Mouse (Mus musculus) right cerebral cortex, postnatal 25 days (tissue): ENCODE results near the gene Them7.

Experiments
- DNase-seq: peaks from one replicate; pipeline ENCODE4 v3.0.0; 2022

The Them7 gene

GRCm38 (mm10) chr2:105311991-105312390, 87.9 kb downstream of the Them7 start:
- no peak for DNase-seq

DNA sequence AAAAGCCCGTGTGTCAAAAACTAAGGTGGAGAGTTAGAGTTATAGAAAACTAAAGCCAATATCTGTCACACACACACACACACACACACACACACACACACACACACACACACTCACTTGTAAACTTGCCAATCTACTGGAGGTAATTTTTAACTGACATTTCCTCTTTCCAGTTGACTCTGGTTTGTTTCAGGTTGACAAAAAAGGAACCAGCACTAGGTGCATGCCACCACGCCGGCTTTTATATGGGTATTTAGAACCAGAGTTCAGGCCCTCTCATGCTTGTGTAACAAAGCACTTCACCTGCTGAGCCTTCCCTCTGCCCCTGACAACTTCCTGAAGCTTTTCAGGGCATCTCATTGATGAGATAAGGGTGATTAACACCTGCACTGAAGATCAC, 89.0 kb downstream of the Them7 start:
- DNase-seq = no peak

DNA sequence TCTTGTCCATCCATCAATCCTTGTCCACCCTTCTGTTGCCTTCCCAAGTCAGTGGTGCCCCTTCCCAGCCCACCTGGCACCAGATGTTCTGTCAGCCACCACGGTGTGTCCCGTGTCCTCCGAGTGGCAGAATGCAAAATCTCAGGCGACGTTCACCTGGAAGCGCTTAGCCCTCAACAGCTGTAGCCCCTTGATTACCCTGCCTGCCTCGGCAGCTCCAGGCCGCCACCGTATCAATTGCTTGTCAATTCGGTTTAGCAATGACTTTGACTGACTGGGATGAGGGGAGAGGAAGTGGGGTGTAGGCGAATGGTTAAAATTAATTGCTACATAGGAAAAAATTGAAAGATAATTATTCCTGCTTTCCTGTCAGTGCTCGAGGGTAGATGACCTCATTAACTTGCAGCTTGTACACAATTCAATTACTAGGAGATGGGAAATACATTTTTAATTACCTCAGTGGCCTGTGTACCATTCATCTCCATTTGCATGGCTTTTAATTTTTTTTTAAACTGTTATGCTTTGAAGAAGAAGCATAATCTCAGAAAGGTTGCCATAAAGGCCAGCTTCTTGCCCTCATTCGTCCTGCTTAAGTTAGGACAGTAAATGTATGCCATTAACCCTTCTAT, 93.5 kb downstream of the Them7 start:
- DNase-seq = no peak

DNA sequence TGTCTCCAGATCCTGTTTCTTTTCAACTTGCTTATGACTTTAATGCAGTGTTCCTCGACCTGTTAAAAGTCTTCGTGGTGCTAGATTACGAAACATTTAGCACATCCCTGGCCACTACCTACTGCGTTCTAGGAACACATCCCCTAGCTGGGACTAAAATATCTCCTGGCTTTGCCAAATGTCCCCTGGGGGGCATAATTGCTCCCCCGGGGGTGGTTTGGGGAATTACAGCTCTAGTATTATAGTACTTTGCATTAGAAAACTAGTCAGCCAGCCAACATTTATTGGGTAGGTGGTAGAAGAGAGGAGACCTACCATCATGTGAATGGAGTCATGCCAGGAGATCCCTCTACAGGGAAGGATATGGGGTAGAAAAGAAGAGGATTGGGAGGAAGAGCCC, 101.9 kb downstream of the Them7 start:
- DNase-seq = no peak

GRCm38 (mm10) chr2:105330024-105330423, 105.9 kb downstream of the Them7 start:
- no peak for DNase-seq

- no peak for DNase-seq
Observed at GRCm38 (mm10) chr2:105333107-105333506, 109.0 kb downstream of the Them7 start.

DNA sequence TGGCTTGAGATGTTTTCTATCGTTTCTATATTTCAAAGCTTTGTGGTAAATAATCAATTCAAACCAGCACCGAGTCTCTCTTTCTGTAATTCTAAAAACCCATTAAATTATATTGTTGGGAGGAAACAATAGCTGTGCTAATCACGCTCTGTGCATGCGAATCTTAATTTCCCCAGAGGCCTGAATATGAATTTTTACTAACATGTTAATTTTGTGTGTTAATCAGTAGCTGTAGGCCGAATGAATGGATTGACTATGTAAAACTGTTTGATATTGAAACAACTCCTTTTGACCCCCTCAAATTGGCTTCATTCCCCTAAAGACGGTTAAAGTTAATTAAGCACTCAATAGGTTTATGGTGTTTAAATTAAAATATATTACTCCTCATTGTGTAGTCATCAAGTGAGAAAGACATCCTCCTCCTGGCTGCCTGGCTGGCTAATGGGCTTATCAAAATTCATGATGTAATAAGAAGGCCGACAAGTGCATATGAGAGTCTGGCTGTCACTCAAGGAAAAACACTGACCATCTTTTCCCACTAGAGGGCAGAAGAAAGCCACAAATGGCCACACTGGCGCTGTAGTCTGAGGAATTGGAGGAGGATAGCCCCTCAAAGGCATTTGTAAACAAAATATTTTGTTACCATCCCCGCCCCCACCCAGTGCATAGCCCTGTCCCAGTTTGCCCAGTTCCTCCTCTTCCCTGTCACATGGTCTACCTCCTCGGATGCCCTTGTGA, 110.0 kb downstream of the Them7 start:
- peak; percentile 13 for DNase-seq

DNA sequence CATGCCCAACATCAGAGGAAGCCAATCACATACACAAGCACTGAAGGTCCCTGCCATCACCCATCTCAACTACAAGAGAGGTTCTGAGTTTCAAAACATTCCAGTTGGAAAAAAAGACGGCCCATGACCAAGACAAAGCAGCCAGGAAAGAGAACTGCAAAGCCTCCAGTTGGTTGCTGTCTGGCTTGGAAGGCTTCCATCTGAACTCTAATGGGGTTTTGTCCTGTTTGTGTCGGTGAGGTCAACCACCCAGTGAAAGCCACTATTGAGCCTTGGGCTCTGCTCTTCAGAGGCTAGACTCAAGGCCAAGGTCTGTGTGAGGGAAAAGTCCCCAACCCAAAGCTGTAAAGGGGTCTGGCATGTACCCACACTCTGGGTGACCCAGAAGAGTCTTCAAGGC, 111.5 kb downstream of the Them7 start:
- no peak for DNase-seq

- DNase-seq = no peak
Observed at GRCm38 (mm10) chr2:105336314-105337027, 112.4 kb downstream of the Them7 start.

GRCm38 (mm10) chr2:105337171-105337875, 113.2 kb downstream of the Them7 start:
- DNase-seq = no peak

DNA sequence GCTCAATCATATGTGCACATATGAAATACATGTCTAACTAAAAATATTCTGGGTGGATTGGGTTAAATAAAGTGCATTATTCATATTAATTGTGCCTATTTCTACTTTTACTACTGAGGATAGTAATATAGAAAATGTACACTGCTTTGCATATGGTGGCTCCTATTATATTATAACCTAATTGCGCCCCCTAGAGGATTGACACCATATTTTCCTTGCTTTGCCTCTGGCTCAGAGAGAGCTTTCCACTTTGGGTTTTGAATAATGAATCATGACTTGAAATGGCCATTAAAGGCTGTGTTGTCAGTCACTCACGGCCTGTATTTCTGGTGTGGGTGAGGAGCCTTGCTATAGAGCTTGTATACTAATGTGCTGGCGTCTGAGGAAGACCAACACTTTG, 115.9 kb downstream of the Them7 start:
- DNase-seq = no peak

- no peak for DNase-seq
Observed at GRCm38 (mm10) chr2:105348886-105349285, 124.8 kb downstream of the Them7 start.

GRCm38 (mm10) chr2:105356791-105357190, 132.7 kb downstream of the Them7 start:
- DNase-seq = no peak

- DNase-seq = no peak
Observed at GRCm38 (mm10) chr2:105358040-105358439, 133.9 kb downstream of the Them7 start.

DNA sequence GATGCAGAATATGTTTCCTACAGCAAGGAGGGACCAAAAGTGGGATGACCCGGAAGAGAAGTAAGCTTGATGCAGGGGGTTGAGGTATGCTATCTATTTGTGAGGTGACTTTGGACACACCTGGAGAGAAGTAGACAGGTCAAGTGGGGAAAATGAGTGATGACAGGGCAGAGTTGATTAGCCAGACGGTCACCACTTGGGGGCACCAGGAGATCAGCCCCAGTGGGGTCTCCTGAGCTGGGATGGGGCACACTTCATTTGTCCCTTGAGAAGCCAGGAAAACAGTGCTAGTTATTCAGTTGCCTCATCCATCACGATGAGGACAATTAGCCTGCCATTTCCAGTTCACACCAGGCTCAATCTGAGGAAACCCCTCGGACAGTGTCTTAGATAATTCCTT, 143.5 kb downstream of the Them7 start:
- DNase-seq = no peak

DNA sequence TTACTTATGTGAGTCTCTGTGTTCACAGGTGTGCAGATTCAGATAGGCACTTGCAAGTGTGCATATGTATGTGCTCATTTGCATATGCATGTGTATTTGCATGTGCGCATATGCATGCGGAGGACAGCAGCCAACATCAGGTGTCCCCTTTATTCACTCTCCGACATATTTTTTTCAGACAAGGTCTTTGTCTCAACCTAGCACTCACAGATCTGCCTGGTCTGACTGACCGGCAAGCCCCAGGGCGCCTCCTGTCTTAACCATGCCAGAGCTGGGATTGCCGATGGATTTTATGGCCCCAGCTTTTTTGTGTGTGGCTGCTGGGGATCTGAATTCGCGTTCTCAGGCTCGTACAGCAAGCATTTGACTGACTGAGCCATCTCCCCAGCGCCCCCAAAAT, 146.1 kb downstream of the Them7 start:
- peak; percentile 16 for DNase-seq

DNA sequence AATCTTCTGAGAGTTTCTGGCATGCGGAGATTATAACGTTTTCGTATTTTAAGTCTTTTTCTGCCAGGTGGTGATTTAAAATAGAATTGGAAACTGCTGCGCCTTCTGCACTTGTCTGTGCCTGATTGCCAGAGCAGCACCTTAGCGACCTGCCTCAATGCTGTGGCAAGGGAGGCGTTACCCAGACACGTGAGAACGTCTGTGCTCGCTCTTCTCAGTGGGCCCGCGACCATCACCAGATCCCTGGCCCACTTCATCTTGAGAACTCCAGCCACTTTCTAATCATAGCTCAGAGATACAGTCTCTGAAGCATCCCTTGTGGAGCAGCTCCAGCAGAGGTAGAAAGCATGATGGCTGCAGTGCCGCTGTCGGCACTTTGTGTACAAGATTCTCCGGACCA, 146.6 kb downstream of the Them7 start:
- DNase-seq = peak; percentile 26

- DNase-seq = no peak
Observed at GRCm38 (mm10) chr2:105372156-105372555, 148.0 kb downstream of the Them7 start.

- DNase-seq = no peak
Observed at GRCm38 (mm10) chr2:105372727-105373126, 148.6 kb downstream of the Them7 start.

DNA sequence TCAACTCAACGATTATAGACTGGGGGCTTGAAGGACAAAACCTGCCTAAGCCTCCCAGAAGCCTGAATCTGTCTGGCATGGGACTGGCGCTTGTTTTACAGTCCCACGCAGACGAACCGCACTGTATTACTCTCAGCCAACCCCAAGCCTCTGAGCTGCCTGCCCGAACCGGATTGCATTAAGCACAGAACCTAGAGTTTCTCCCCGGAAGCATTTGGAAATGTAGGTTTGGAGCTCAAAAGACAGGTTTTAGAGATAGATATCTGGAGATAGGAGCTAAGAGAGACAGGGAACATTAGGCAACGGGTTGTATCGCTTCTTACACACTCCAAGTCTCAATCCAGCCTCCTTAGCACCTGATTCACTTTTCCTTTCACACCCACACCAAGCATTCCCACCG, 149.5 kb downstream of the Them7 start:
- DNase-seq = no peak

DNA sequence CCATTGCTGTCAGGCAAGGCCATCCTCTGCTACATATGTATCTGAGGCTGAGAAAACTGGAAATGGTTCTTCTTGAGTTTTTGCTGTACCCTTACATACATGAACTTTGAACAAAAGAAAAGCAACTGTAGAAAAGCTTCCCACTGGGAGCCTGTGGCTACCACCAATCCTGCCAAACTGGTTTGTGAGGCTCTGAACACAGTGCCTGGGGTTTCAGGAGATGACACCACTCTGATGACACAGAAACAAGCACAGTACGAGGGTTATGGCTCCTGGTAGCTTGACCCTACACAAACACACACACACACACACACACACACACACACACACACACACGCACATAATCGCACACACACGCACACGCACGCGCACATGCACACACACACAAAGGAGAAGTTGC, 151.1 kb downstream of the Them7 start:
- DNase-seq = no peak

GRCm38 (mm10) chr2:105375705-105376104, 151.6 kb downstream of the Them7 start:
- DNase-seq = no peak

DNA sequence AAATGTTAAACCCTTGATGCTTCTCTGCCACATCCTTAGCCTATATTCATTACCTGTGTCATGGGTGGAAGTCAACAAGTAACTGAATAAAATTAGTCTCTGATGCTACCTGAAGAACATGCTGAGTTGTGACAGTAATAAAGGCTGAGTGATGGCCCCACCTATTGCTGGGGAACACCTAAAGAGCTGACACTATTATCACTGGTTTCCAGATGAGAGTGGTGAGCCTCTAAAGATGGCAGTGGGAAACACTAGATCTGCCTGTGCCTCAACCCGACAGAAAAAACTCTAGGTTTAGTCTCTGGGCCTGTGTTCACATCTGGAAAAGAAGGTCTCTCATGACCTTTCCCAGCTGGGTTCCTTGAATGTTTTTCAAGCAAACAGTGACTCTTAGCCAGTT, 155.6 kb downstream of the Them7 start:
- DNase-seq = no peak
